In the genomic region with DNA sequence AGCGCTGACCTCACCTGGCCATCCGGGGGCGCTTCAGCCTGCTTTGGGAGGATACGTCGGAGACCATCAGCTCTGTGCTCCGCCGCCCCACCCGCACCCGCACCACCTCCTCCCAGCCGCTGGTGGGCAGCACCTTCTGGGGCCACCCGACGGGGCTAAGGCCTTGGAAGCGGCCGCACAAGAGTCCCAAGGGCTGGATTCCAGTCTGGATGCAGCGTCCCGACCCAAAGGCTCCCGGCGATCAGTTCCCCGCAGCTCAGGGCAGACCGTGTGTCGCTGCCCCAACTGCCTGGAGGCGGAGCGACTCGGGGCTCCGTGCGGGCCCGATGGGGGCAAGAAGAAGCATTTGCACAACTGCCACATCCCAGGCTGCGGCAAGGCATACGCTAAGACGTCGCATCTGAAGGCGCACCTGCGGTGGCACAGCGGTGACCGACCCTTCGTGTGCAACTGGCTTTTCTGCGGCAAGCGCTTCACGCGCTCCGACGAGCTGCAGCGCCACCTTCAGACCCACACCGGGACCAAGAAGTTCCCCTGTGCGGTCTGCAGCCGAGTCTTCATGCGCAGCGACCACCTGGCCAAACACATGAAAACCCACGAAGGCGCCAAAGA, we compare ENCODE assay signal across 8 mouse cellular contexts. TPM values are rescaled to one million over a fixed set of nuclear protein-coding genes. Genes with fewer than 3 reads are reported as not detected.
DNase-seq lines count a peak whose midpoint lies in the region; ATAC-seq and TF ChIP-seq lines count a peak whose summit lies in the region.

No protein-coding gene starts in this region.

- peaks cover 93% of the 10 kb centered on the region for H3K27me3 ChIP-seq in erythroblast, embryonic 14.5 days (ENCODE audit: control insufficient read depth)
- H3K27me3 ChIP-seq in heart, embryonic 14.5 days (ENCODE audit: control insufficient read depth, insufficient read depth, low read length), result peaks cover 80% of the 10 kb centered on the region
- peaks cover 36% of the 10 kb centered on the region for H3K27me3 ChIP-seq in kidney, postnatal 0 days (ENCODE audit: insufficient read depth, low read length)
- peaks cover 88% of the 10 kb centered on the region for H3K27me3 ChIP-seq in liver, embryonic 15.5 days
- peaks cover 44% of the 10 kb centered on the region for H3K27me3 ChIP-seq in stomach, embryonic 16.5 days (ENCODE audit: control insufficient read depth, insufficient read depth, low read length)

- no peak overlapping the region for H3K27ac ChIP-seq in heart, embryonic 14.5 days (replicated peaks in 1 of 2; ENCODE audit: control insufficient read depth in 1 of 2, insufficient read depth in 1 of 2, low read depth in 2 of 2, low read length in 2 of 2)
- H3K27ac ChIP-seq in kidney, postnatal 0 days, result 0 out of 2 replicates have a peak overlapping the region, but pooled peaks have one; percentile 8
- H3K27ac ChIP-seq in liver, embryonic 15.5 days (replicated peaks), result no peak overlapping the region
- no peak overlapping the region for H3K27ac ChIP-seq in stomach, embryonic 16.5 days (ENCODE audit: low read length)

- under 1% methylated on average over 50 of the region's 50 CpGs for WGBS in heart, embryonic 14.5 days
- 1% methylated on average over 50 of the region's 50 CpGs for WGBS in kidney, postnatal 0 days
- WGBS in liver, embryonic 15.5 days (ENCODE audit: insufficient replicate concordance), result 1% methylated on average over 50 of the region's 50 CpGs
- under 1% methylated on average over 50 of the region's 50 CpGs for WGBS in stomach, embryonic 16.5 days

- H3K4me3 ChIP-seq in erythroblast, embryonic 14.5 days (replicated peaks), result peak overlapping the region; percentile 57
- peak overlapping the region; percentile 53 to 58 for H3K4me3 ChIP-seq in heart, embryonic 14.5 days (ENCODE audit: control insufficient read depth in 1 of 2, insufficient read depth in 1 of 2, low read depth in 1 of 2, low read length in 2 of 2)
- peak overlapping the region; percentile 48 for H3K4me3 ChIP-seq in kidney, postnatal 0 days (replicated peaks; ENCODE audit: low read depth, low read length)
- H3K4me3 ChIP-seq in liver, embryonic 15.5 days (replicated peaks), result peak overlapping the region; percentile 59
- H3K4me3 ChIP-seq in stomach, embryonic 16.5 days (replicated peaks; ENCODE audit: low read length), result peak overlapping the region; percentile 62

- H3K36me3 ChIP-seq in erythroblast, embryonic 14.5 days (ENCODE audit: control insufficient read depth), result no peaks in the 10 kb centered on the region
- no peaks in the 10 kb centered on the region for H3K36me3 ChIP-seq in heart, embryonic 14.5 days (ENCODE audit: control insufficient read depth, insufficient read depth, low read length)
- H3K36me3 ChIP-seq in kidney, postnatal 0 days (ENCODE audit: insufficient read depth, low read length), result no peaks in the 10 kb centered on the region
- no peaks in the 10 kb centered on the region for H3K36me3 ChIP-seq in liver, embryonic 15.5 days (replicated peaks)
- no peaks in the 10 kb centered on the region for H3K36me3 ChIP-seq in stomach, embryonic 16.5 days (ENCODE audit: control insufficient read depth, insufficient read depth, low read length)

- H3K9ac ChIP-seq in heart, embryonic 14.5 days (ENCODE audit: low read length), result peak overlapping the region; percentile 72
- peak overlapping the region; percentile 78 for H3K9ac ChIP-seq in kidney, postnatal 0 days (ENCODE audit: low read depth, low read length)
- peak overlapping the region; percentile 39; the same call in 1 of the 2 replicates for H3K9ac ChIP-seq in liver, embryonic 15.5 days
- peak overlapping the region; percentile 81 for H3K9ac ChIP-seq in stomach, embryonic 16.5 days (ENCODE audit: low read length)

- H3K4me1 ChIP-seq in erythroblast, embryonic 14.5 days (ENCODE audit: control insufficient read depth), result peaks cover 20% of the 10 kb centered on the region
- H3K4me1 ChIP-seq in heart, embryonic 14.5 days (ENCODE audit: control insufficient read depth in 2 of 2, insufficient read depth in 2 of 2, low read length in 2 of 2), result peaks cover 13 to 38% of the 10 kb centered on the region in 2 experiments; a peak in 3 of 4 replicates
- H3K4me1 ChIP-seq in kidney, postnatal 0 days (replicated peaks; ENCODE audit: insufficient read depth, low read length), result peaks cover 35% of the 10 kb centered on the region
- H3K4me1 ChIP-seq in liver, embryonic 15.5 days (replicated peaks), result peaks cover 41% of the 10 kb centered on the region
- H3K4me1 ChIP-seq in stomach, embryonic 16.5 days (ENCODE audit: control insufficient read depth, insufficient read depth, low read length), result peaks cover 22% of the 10 kb centered on the region

- peak overlapping the region; percentile 92 for H3K4me2 ChIP-seq in heart, embryonic 14.5 days (ENCODE audit: low read length)
- H3K4me2 ChIP-seq in kidney, postnatal 0 days (ENCODE audit: low read length), result peak overlapping the region; percentile 92
- H3K4me2 ChIP-seq in liver, embryonic 15.5 days, result peak overlapping the region; percentile 83
- peak overlapping the region; percentile 95 for H3K4me2 ChIP-seq in stomach, embryonic 16.5 days (ENCODE audit: low read depth, low read length)

- DNase-seq in brain, adult 2 months (ENCODE audit: low read depth, low spot score), result peak; percentile 76
- peak; percentile 78 for DNase-seq in kidney, postnatal 0 days (ENCODE audit: low spot score)
- peak; percentile 75 for DNase-seq in neural tube, embryonic 10.5 days (ENCODE audit: extremely low spot score, low spot score)

- peak; percentile 65 for TF ChIP-seq CTCF in kidney, postnatal 0 days (IDR thresholded peaks at IDR 0.05; ENCODE audit: low read depth)

- H3K9me3 ChIP-seq in erythroblast, embryonic 14.5 days (ENCODE audit: control insufficient read depth, low read length), result peaks cover 15% of the 10 kb centered on the region; the same call in 1 of the 2 replicates
- no peaks in the 10 kb centered on the region for H3K9me3 ChIP-seq in heart, embryonic 14.5 days (ENCODE audit: control insufficient read depth, low read length)
- H3K9me3 ChIP-seq in kidney, postnatal 0 days (replicated peaks; ENCODE audit: low read length), result no peaks in the 10 kb centered on the region
- H3K9me3 ChIP-seq in liver, embryonic 15.5 days (replicated peaks), result no peaks in the 10 kb centered on the region
- H3K9me3 ChIP-seq in stomach, embryonic 16.5 days (replicated peaks; ENCODE audit: control insufficient read depth, low read length), result no peaks in the 10 kb centered on the region

- peak; percentile 65 for ATAC-seq in CD4-positive, CD25-positive, alpha-beta regulatory T cell, adult 4 months
- ATAC-seq in heart, embryonic 14.5 days (ENCODE audit: insufficient number of reproducible peaks, insufficient read depth, low FRiP score, low read depth), result 0 out of 2 replicates have a peak, but pooled peaks have one; percentile 13
- ATAC-seq in kidney, postnatal 0 days (replicated peaks; ENCODE audit: low FRiP score, low read depth), result peak; percentile 42
- ATAC-seq in liver, embryonic 15.5 days (ENCODE audit: insufficient read depth), result peak; percentile 47
- peak; percentile 35; the same call in 1 of the 2 replicates for ATAC-seq in stomach, embryonic 16.5 days (ENCODE audit: insufficient read depth, low FRiP score)

RNA-seq across cellular contexts. Expression of gene Scrn2, which starts 7.8 kb away (rescaled TPM):
- 10 to 100 TPM in 1 of 2 experiments, 1 to 10 TPM in 1; 7.3 to 14.8 TPM for polyA plus RNA-seq in CD4-positive, CD25-positive, alpha-beta regulatory T cell, adult 4 months (2017; shearing (Covaris generic))
- 0.27 and 0.41 TPM in 2 replicates for polyA plus RNA-seq in erythroblast, embryonic 14.5 days (2012)
- 12.9 and 14.4 TPM in 2 replicates for polyA plus RNA-seq in heart, embryonic 14.5 days (2014; fragmentation: Nextera tagmentation; extraction: Ambion mirVana)
- 41.6 and 46.6 TPM in 2 replicates for polyA plus RNA-seq in kidney, postnatal 0 days (2015; fragmentation: Nextera tagmentation; extraction: Ambion mirVana)
- 11.8 and 13.2 TPM in 2 replicates for polyA plus RNA-seq in liver, embryonic 15.5 days (2015; fragmentation: Nextera tagmentation; extraction: Ambion mirVana)
- 20.3 and 20.7 TPM in 2 replicates for polyA plus RNA-seq in stomach, embryonic 16.5 days (2015; fragmentation: Nextera tagmentation; extraction: Ambion mirVana)

RNA-seq across cellular contexts. Expression of gene Sp6, which starts 8.8 kb away (rescaled TPM):
- 1 to 10 TPM; 1.7 to 3.0 TPM for polyA plus RNA-seq in CD4-positive, CD25-positive, alpha-beta regulatory T cell, adult 4 months (2017; shearing (Covaris generic))
- not detected in 2 replicates for polyA plus RNA-seq in erythroblast, embryonic 14.5 days (2012)
- polyA plus RNA-seq in heart, embryonic 14.5 days (2014; fragmentation: Nextera tagmentation; extraction: Ambion mirVana), result 0.11 TPM in 1 of 2 replicates, not detected in the other
- 1.5 and 2.0 TPM in 2 replicates for polyA plus RNA-seq in kidney, postnatal 0 days (2015; fragmentation: Nextera tagmentation; extraction: Ambion mirVana)
- polyA plus RNA-seq in liver, embryonic 15.5 days (2015; fragmentation: Nextera tagmentation; extraction: Ambion mirVana), result 0.03 and 0.05 TPM in 2 replicates
- 6.1 and 9.7 TPM in 2 replicates for polyA plus RNA-seq in stomach, embryonic 16.5 days (2015; fragmentation: Nextera tagmentation; extraction: Ambion mirVana)

RNA-seq across cellular contexts. Expression of gene Lrrc46, which starts 19.2 kb away (rescaled TPM):
- polyA plus RNA-seq in CD4-positive, CD25-positive, alpha-beta regulatory T cell, adult 4 months (2017; shearing (Covaris generic)), result not detected
- not detected in 2 replicates for polyA plus RNA-seq in erythroblast, embryonic 14.5 days (2012)
- polyA plus RNA-seq in heart, embryonic 14.5 days (2014; fragmentation: Nextera tagmentation; extraction: Ambion mirVana), result 0.35 and 0.54 TPM in 2 replicates
- 1.0 and 1.2 TPM in 2 replicates for polyA plus RNA-seq in kidney, postnatal 0 days (2015; fragmentation: Nextera tagmentation; extraction: Ambion mirVana)
- 0.08 and 0.54 TPM in 2 replicates for polyA plus RNA-seq in liver, embryonic 15.5 days (2015; fragmentation: Nextera tagmentation; extraction: Ambion mirVana)
- polyA plus RNA-seq in stomach, embryonic 16.5 days (2015; fragmentation: Nextera tagmentation; extraction: Ambion mirVana), result 0.34 and 0.62 TPM in 2 replicates

RNA-seq across cellular contexts. Expression of gene Mrpl10, which starts 19.4 kb away (rescaled TPM):
- polyA plus RNA-seq in CD4-positive, CD25-positive, alpha-beta regulatory T cell, adult 4 months (2017; shearing (Covaris generic)), result 10 to 100 TPM; 60.9 to 82.9 TPM
- 1.7 and 2.4 TPM in 2 replicates for polyA plus RNA-seq in erythroblast, embryonic 14.5 days (2012)
- 76.9 and 80.1 TPM in 2 replicates for polyA plus RNA-seq in heart, embryonic 14.5 days (2014; fragmentation: Nextera tagmentation; extraction: Ambion mirVana)
- 71.9 and 79.6 TPM in 2 replicates for polyA plus RNA-seq in kidney, postnatal 0 days (2015; fragmentation: Nextera tagmentation; extraction: Ambion mirVana)
- polyA plus RNA-seq in liver, embryonic 15.5 days (2015; fragmentation: Nextera tagmentation; extraction: Ambion mirVana), result 34.0 and 34.6 TPM in 2 replicates
- 76.7 and 78.9 TPM in 2 replicates for polyA plus RNA-seq in stomach, embryonic 16.5 days (2015; fragmentation: Nextera tagmentation; extraction: Ambion mirVana)

RNA-seq across cellular contexts. Expression of gene Osbpl7, which starts 28.4 kb away (rescaled TPM):
- polyA plus RNA-seq in CD4-positive, CD25-positive, alpha-beta regulatory T cell, adult 4 months (2017; shearing (Covaris generic)), result 10 to 100 TPM; 24.9 to 46.4 TPM
- 0.10 and 0.16 TPM in 2 replicates for polyA plus RNA-seq in erythroblast, embryonic 14.5 days (2012)
- polyA plus RNA-seq in heart, embryonic 14.5 days (2014; fragmentation: Nextera tagmentation; extraction: Ambion mirVana), result 3.9 and 4.6 TPM in 2 replicates
- polyA plus RNA-seq in kidney, postnatal 0 days (2015; fragmentation: Nextera tagmentation; extraction: Ambion mirVana), result 6.6 and 7.6 TPM in 2 replicates
- 2.3 and 2.9 TPM in 2 replicates for polyA plus RNA-seq in liver, embryonic 15.5 days (2015; fragmentation: Nextera tagmentation; extraction: Ambion mirVana)
- polyA plus RNA-seq in stomach, embryonic 16.5 days (2015; fragmentation: Nextera tagmentation; extraction: Ambion mirVana), result 10.5 and 11.8 TPM in 2 replicates

Comparison
In these comparisons a context has a peak if more than half of its experiments do, and no peak if none do; other contexts are left out.
1. ATAC-seq: peak in every context shown above with its lines; median percentile 65 in CD4-positive, CD25-positive, alpha-beta regulatory T cell, adult 4 months; 47 in liver, embryonic 15.5 days; 42 in kidney, postnatal 0 days; 35 in stomach, embryonic 16.5 days; 13 in heart, embryonic 14.5 days.